Mouse (Mus musculus): ENCODE measurements around the gene Onecut1. TPM values are rescaled to one million over a fixed set of nuclear protein-coding genes. Genes with fewer than 3 reads are reported as not detected.
A peak's percentile ranks its signal among the peaks of the same experiment; 100 is the strongest.

The Onecut1 gene
- polyA plus RNA-seq, 1 experiment from 2014 or later = not detected

DNA sequence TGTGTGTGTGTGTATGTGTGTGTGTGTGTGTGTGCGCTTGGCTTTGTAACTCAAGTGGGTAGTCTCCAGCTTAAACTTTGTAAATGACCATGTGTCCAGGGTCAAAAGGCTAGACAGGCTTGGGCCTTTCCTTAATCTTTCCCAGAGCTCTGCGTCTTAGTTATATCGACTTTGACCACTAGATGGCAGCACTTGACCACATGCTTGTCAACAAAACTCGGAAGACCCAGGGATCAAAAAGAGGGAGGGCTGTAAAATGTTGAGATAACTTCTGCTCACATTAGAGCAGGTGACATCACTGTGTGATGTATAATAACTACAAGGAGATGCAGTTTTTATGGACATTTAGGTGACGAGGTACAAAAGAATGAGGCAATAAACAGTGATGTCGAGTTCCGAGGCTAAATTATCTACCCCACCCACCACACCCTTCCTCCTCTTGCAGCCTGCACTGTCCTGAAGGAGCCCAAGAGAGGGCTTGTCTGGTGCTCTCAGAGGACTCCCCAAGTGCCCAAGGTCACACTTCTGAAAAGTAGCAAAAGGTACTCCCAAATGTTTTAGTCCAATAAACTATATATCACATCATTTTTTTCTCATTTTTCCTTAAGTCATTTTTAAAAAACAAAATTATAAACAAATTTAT is 43.3 kb downstream of the Onecut1 start:
- 12% methylated on average over 7 of the region's 7 CpGs for WGBS
- 0 out of 2 replicates have a peak, but pooled peaks cover 5% of the 10 kb centered on the region for H3K4me1 ChIP-seq (replicated peaks; ENCODE audit: control insufficient read depth, insufficient read depth, low read length)
- no peak overlapping the region for H3K4me3 ChIP-seq (ENCODE audit: low read length)
- H3K27me3 ChIP-seq (ENCODE audit: control insufficient read depth, insufficient read depth, low read depth, low read length) = no peaks in the 10 kb centered on the region
- no peak overlapping the region for H3K4me2 ChIP-seq (ENCODE audit: low read depth, low read length)
- no peak overlapping the region for H3K27ac ChIP-seq (ENCODE audit: low read length)
- ATAC-seq (ENCODE audit: low read depth) = 0 out of 2 replicates have a peak, but pooled peaks have one; percentile 15
- H3K36me3 ChIP-seq (ENCODE audit: control insufficient read depth, insufficient read depth, low read length) = no peaks in the 10 kb centered on the region
- H3K9me3 ChIP-seq (ENCODE audit: control insufficient read depth, low read length) = no peaks in the 10 kb centered on the region
- H3K9ac ChIP-seq (ENCODE audit: low read length) = no peak overlapping the region

DNA sequence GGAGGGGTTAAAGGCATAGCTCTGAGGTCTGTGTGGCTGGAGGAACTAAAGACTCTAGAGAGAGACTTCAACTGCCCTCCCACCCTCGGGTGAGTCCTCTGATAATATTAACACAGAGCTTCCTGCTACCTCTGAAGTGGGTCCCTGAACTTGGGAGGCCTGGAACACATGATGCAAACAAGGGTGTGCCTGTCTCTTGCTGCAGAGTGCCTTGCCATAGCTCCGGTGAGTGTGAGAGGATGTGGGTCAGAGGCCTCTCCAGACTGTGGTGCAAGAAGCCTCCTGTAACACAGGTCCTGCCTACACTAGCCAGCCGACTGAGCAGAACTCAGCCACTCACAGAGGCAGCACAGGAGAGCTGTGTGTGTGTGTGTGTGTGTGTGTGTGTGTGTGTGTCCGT is 45.2 kb downstream of the Onecut1 start:
- no peak overlapping the region for H3K4me3 ChIP-seq (ENCODE audit: low read length)
- no peaks in the 10 kb centered on the region for H3K36me3 ChIP-seq (ENCODE audit: control insufficient read depth, insufficient read depth, low read length)
- H3K9ac ChIP-seq (ENCODE audit: low read length) = no peak overlapping the region
- H3K27ac ChIP-seq (ENCODE audit: low read length) = no peak overlapping the region
- H3K27me3 ChIP-seq (ENCODE audit: control insufficient read depth, insufficient read depth, low read depth, low read length) = no peaks in the 10 kb centered on the region
- H3K4me1 ChIP-seq (replicated peaks; ENCODE audit: control insufficient read depth, insufficient read depth, low read length) = 0 out of 2 replicates have a peak, but pooled peaks cover 5% of the 10 kb centered on the region
- no peak overlapping the region for H3K4me2 ChIP-seq (ENCODE audit: low read depth, low read length)
- peak; percentile 92 for ATAC-seq (ENCODE audit: low read depth)
- no peaks in the 10 kb centered on the region for H3K9me3 ChIP-seq (ENCODE audit: control insufficient read depth, low read length)
- WGBS = 6% methylated on average over 4 of the region's 4 CpGs

DNA sequence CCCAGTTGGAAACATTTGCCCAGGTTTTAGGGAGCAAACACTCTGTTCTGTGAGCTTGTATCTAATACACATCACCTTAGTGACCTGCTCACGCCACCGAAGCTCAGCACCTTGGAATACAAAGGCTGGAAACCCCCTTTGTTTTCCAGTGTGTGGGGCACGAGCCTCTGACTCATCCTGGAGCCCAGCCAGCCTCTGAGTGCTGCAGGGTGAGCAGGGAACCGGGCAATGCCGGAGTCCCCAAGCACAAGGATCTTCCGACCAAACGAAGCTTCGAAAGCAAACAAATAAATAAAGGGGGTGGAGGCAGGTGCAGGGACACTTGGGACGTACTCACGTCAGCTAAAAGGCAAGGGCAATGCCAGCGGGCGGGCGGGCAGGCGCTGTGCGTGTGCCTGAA is 47.5 kb downstream of the Onecut1 start:
- no peaks in the 10 kb centered on the region for H3K36me3 ChIP-seq (ENCODE audit: control insufficient read depth, insufficient read depth, low read length)
- peak overlapping the region; percentile 11; the same call in 1 of the 2 replicates for H3K9ac ChIP-seq (ENCODE audit: low read length)
- no peaks in the 10 kb centered on the region for H3K9me3 ChIP-seq (ENCODE audit: control insufficient read depth, low read length)
- H3K4me3 ChIP-seq (ENCODE audit: low read length) = no peak overlapping the region
- ATAC-seq (ENCODE audit: low read depth) = no peak
- no peaks in the 10 kb centered on the region for H3K27me3 ChIP-seq (ENCODE audit: control insufficient read depth, insufficient read depth, low read depth, low read length)
- no peak overlapping the region for H3K27ac ChIP-seq (ENCODE audit: low read length)
- WGBS = 50% methylated on average over 15 of the region's 15 CpGs
- no peak overlapping the region for H3K4me2 ChIP-seq (ENCODE audit: low read depth, low read length)
- H3K4me1 ChIP-seq (replicated peaks; ENCODE audit: control insufficient read depth, insufficient read depth, low read length) = 0 out of 2 replicates have a peak, but pooled peaks cover 5% of the 10 kb centered on the region

DNA sequence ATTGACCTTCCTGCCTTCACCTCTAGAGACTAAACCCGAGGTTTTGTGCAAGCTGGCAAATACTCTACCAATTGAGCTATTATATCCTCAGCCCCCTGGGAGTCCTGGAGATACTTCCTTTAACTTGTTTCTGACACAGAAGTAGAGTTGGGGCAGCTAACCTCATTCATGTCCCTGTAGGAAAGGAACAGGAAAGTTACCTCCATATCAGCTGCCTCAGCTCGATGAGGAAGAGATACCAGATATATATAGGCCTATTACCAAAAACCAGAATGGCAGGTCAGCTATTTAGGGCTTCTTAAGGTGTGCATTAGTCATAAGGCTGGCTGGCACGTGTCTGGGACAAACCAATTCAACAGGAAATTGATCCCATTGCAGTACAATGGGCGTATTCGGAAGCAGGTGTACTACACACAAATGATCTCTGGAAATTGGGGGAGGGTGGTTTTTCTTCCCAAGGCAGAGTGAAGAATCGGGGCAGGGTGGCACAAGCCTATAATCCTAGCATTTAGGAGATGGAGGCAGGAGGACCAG is 48.6 kb downstream of the Onecut1 start:
- Histone ChIP-seq H3K4me1 (replicated peaks; ENCODE audit: control insufficient read depth, insufficient read depth, low read length) (0 out of 2 replicates have a peak, but pooled peaks cover 2% of the 10 kb centered on the region), H3K9me3 (ENCODE audit: control insufficient read depth, low read length) (no peaks in the 10 kb centered on the region), H3K36me3 (ENCODE audit: control insufficient read depth, insufficient read depth, low read length) (no peaks in the 10 kb centered on the region), H3K27ac (ENCODE audit: low read length) (no peak overlapping the region), H3K27me3 (ENCODE audit: control insufficient read depth, insufficient read depth, low read depth, low read length) (no peaks in the 10 kb centered on the region), H3K4me2 (ENCODE audit: low read depth, low read length) (no peak overlapping the region), H3K4me3 (ENCODE audit: low read length) (no peak overlapping the region), H3K9ac (ENCODE audit: low read length) (no peak overlapping the region)
- ATAC-seq (ENCODE audit: low read depth) = no peak
- WGBS = 69% methylated on average over 6 of the region's 6 CpGs

DNA sequence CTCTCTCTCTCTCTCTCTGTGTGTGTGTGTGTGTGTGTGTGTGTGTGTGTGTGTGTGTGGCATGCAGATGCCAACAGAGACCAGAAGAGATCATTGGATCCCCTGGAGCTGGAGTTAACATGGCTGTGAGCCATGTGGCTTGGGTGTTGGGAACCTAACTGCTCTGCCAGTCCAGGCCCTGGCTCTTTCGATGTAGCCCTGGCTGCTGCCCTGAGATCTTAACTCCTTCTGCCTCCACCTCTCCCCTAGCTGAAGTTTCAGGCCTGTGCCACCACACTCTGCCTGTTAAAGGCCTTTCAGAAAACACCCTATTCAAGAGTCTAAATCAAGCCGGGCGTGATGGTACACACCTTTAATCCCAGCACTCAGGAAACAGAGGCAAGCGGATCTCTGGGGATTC is 49.7 kb downstream of the Onecut1 start:
- Histone ChIP-seq H3K36me3 (ENCODE audit: control insufficient read depth, insufficient read depth, low read length) (no peaks in the 10 kb centered on the region), H3K27ac (ENCODE audit: low read length) (no peak overlapping the region), H3K4me1 (replicated peaks; ENCODE audit: control insufficient read depth, insufficient read depth, low read length) (0 out of 2 replicates have a peak, but pooled peaks cover 2% of the 10 kb centered on the region), H3K4me3 (ENCODE audit: low read length) (no peak overlapping the region), H3K27me3 (ENCODE audit: control insufficient read depth, insufficient read depth, low read depth, low read length) (no peaks in the 10 kb centered on the region), H3K9ac (ENCODE audit: low read length) (no peak overlapping the region), H3K9me3 (ENCODE audit: control insufficient read depth, low read length) (no peaks in the 10 kb centered on the region), H3K4me2 (ENCODE audit: low read depth, low read length) (no peak overlapping the region)
- ATAC-seq (ENCODE audit: low read depth) = no peak
- 78% methylated on average over 4 of the region's 4 CpGs for WGBS

DNA sequence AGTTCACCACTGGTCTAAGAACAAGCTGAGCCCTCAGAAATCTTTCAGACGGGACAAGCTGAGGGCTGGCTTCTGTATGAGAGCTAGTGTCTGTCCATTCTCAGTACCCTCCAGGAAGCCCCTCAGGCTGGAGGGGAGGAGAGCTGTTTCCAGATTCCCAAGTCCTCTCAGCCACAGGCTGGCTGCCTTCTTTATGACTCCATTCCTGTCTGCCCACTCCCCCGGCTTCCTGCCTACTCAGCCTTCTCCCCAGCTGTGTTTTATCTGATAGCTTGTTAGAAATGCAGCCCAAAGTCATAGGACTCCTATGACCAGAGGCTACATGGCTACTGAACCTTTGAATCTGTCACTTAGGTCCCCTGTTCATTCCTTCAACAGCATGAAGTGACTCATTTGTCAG is 50.2 kb downstream of the Onecut1 start:
- Histone ChIP-seq H3K4me2 (ENCODE audit: low read depth, low read length) (no peak overlapping the region), H3K9ac (ENCODE audit: low read length) (no peak overlapping the region), H3K27ac (ENCODE audit: low read length) (no peak overlapping the region), H3K36me3 (ENCODE audit: control insufficient read depth, insufficient read depth, low read length) (no peaks in the 10 kb centered on the region), H3K4me1 (replicated peaks; ENCODE audit: control insufficient read depth, insufficient read depth, low read length) (0 out of 2 replicates have a peak, but pooled peaks cover 2% of the 10 kb centered on the region), H3K9me3 (ENCODE audit: control insufficient read depth, low read length) (no peaks in the 10 kb centered on the region), H3K27me3 (ENCODE audit: control insufficient read depth, insufficient read depth, low read depth, low read length) (no peaks in the 10 kb centered on the region), H3K4me3 (ENCODE audit: low read length) (no peak overlapping the region)
- 26% methylated on average over 2 of the region's 2 CpGs for WGBS
- no peak for ATAC-seq (ENCODE audit: low read depth)

DNA sequence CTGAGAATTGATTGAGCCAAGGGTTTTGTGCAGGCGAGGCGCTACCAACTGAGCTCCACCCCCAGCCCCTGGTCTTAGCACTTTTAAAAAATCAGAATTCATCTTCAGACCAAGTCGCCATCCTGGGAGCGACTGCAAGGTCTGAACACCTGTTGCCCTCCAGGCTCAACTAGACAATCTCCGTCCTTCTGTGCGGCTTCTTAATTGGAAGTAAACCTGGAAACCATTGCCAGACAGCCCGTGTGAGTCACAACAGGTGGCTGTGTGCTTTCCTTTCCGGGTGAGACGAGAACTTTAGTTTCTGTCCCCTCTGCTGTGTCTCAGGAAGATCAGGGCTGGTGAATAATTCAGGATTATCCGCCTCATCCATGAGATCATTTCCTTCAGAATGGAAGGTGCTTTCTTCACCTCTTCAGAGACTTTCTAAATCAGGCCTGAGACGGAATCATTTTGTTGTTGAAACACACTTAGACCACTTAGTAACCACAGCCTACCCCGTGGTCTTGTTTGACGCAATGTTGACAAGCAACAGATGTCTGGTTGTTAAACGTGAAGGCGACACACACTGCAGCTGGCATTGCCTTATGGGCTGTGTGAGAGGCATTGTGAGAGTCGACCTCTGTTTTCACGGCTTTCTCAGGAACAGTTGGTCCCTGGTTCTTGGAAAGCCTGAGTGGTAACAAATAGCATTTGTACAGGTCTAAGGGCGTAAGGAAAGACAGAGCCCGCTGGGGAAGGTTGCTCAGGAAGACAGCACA is 51.1 kb downstream of the Onecut1 start:
- Histone ChIP-seq H3K9ac (ENCODE audit: low read length) (no peak overlapping the region), H3K27ac (ENCODE audit: low read length) (no peak overlapping the region), H3K9me3 (ENCODE audit: control insufficient read depth, low read length) (no peaks in the 10 kb centered on the region), H3K36me3 (ENCODE audit: control insufficient read depth, insufficient read depth, low read length) (no peaks in the 10 kb centered on the region), H3K4me2 (ENCODE audit: low read depth, low read length) (no peak overlapping the region), H3K4me1 (replicated peaks; ENCODE audit: control insufficient read depth, insufficient read depth, low read length) (no peaks in the 10 kb centered on the region), H3K4me3 (ENCODE audit: low read length) (no peak overlapping the region), H3K27me3 (ENCODE audit: control insufficient read depth, insufficient read depth, low read depth, low read length) (no peaks in the 10 kb centered on the region)
- no peak for ATAC-seq (ENCODE audit: low read depth)
- 71% methylated on average over 19 of the region's 19 CpGs for WGBS

DNA sequence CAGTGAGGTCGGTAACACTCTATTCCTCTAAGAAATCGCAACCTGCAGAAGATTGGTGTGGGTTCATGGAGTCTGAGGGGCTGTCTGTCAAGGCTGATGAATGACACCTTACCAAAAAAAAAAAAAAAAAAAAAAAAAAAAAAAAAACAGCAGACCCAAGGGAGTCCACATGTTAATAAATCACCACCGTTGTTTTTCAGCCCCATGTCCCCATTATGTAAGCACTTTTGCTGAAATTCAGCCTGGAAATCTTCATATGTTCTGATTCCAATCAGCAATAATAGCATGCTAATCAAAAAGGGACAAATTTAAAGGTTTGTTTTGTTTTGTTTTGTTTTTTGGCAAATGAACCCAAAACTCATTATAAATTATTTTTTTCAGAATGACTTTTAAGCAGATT is 53.9 kb downstream of the Onecut1 start:
- Histone ChIP-seq H3K9ac (ENCODE audit: low read length) (no peak overlapping the region), H3K27me3 (ENCODE audit: control insufficient read depth, insufficient read depth, low read depth, low read length) (no peaks in the 10 kb centered on the region), H3K4me2 (ENCODE audit: low read depth, low read length) (no peak overlapping the region), H3K36me3 (ENCODE audit: control insufficient read depth, insufficient read depth, low read length) (no peaks in the 10 kb centered on the region), H3K9me3 (ENCODE audit: control insufficient read depth, low read length) (no peaks in the 10 kb centered on the region), H3K4me1 (replicated peaks; ENCODE audit: control insufficient read depth, insufficient read depth, low read length) (no peaks in the 10 kb centered on the region), H3K4me3 (ENCODE audit: low read length) (no peak overlapping the region), H3K27ac (ENCODE audit: low read length) (no peak overlapping the region)
- 77% methylated on average over 3 of the region's 3 CpGs for WGBS
- no peak for ATAC-seq (ENCODE audit: low read depth)

DNA sequence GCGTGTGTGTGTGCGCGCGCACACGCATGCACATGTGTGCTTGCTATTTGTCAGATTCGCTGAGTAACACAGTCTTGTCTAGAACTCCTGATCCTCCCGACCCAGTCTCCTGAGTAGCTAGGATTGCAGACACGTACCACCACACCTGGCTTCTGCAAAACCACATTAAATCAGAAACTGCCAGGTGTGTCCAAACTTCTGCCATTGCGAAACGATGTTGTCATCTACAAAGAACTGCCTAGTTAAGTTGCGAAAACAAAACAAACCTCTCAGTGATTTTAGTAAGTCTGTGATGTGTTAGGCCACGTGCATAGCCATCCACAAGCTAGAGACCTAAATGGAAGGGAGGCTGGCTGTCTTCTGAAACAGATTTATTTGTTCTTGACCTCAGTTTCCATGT is 58.7 kb downstream of the Onecut1 start:
- Histone ChIP-seq H3K4me1 (replicated peaks; ENCODE audit: control insufficient read depth, insufficient read depth, low read length) (no peaks in the 10 kb centered on the region), H3K9me3 (ENCODE audit: control insufficient read depth, low read length) (no peaks in the 10 kb centered on the region), H3K4me3 (ENCODE audit: low read length) (no peak overlapping the region), H3K4me2 (ENCODE audit: low read depth, low read length) (no peak overlapping the region), H3K27ac (ENCODE audit: low read length) (no peak overlapping the region), H3K36me3 (ENCODE audit: control insufficient read depth, insufficient read depth, low read length) (no peaks in the 10 kb centered on the region), H3K27me3 (ENCODE audit: control insufficient read depth, insufficient read depth, low read depth, low read length) (no peaks in the 10 kb centered on the region), H3K9ac (ENCODE audit: low read length) (no peak overlapping the region)
- no peak for ATAC-seq (ENCODE audit: low read depth)
- WGBS = 92% methylated on average over 12 of the region's 12 CpGs

Measured in lung, embryonic 16.5 days (tissue).